Mouse (Mus musculus) megakaryocyte, adult 5-6 weeks (primary cell): ENCODE measurements around the gene Kif22. TPM values are rescaled to one million over a fixed set of nuclear protein-coding genes. Genes with fewer than 3 reads are reported as not detected.
"Not testable (repeated sequence)": the region's sequence is repeated elsewhere in the genome, so short reads cannot be mapped to it uniquely, and the experiment has no call there.

Source experiments
- ATAC-seq: 2 replicates; pipeline ENCODE4 v1.8.0; 2016; ENCODE audit warnings: mild to moderate bottlenecking, inconsistent platforms; ENCODE audit not compliant: poor library complexity, severe bottlenecking
- total RNA-seq, 2 experiments: library from RNA; stranded (forward) in 1 of 2; stranded (reverse) in 1 of 2; fragments of 153-499, 151-499 nt in 1 of 2; fragments of 221-1000, 200-1000 nt in 1 of 2; gene quantifications; 2 replicates each; pipeline versions ENCODE4 v1.2.3 to v1.2.4; 2015 to 2017

The Kif22 gene
- total RNA-seq (2015) (107 and 108 TPM in 2 replicates), total RNA-seq (2017) (85.9 and 105 TPM in 2 replicates)

DNA sequence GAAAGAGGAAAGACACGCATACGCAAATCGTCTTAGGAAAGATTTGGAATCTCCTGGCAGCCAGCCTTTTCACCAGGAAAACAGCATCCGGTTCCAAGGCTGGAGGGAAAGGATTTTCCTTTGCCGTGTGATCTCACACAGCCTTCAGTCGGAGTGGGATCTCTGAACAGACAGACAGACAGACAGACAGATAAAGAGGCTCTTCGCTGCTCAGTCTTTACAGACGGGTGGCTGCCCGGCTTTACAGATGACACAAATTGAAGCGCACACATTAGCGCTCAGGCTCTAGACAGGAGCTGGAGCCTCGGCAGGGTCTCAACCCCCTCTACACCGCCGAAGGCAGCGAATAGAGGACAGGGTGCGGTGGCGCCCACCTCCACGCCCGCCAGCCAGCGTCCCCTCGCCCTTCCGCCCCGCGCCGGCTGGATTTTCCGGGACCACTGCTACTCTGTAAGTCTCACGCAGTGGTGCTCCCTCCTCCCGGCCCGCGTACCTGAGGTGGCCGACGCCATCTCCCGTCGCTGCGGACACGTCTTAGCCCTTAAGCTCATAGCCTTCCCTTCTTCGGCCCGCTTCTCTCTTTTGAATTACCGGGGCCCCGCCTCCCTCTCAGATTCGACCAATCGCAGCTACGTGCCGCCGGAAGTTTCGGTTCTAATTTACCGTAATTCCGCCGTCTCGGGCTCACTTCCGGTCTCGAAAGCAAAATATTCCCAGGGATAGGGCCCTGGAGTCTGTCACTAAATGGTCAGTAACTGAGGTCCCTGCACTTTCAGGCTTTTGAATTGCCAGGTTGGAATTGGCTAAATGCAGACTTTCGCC is at the start of gene Kif22:
TSS of gene Kif22 (minus strand) at position 621 of the 822 bp plus-strand sequence.
- peak; percentile 100 for ATAC-seq

DNA sequence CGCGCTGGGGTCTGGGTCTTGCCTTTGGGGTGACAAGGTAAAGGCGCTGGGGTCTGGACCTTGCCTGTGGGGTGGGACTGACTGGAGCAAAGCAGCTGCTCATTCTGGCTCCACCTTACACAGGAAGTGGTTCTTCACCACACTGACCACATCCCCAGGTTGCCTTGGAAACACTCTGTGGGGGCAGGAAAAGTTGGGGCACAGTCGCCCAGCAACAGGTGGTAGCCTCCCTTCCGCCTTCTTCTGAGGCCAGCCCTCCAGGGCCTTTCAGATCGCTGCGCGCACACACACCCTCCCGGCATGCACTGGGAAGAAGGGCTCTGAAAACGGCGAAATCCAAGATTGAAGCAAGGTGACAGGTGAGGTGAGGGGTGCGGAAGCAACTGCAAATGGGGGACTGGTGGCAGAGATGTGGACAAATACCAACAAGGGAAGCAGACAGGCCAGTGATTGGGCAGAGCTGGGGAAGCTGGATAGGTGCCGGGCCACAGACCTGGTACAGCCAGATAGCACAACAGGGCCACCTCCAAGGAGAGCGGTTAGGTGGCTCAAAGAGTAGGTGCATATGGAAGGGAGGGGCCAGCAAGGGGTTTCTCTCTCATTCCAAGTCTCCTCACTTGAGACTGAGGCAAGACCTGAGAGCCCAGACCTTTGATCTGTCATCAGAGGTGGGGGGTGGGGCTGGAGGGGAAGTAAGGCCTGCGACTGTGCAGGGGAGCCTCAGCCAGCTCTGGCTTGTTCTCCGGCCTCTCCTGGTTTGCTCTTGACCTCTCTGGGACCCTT is 49.0 kb upstream of the Kif22 start, which contains the start of gene AI467606:
TSS of gene AI467606 (plus strand) at position 246 of the 783 bp plus-strand sequence.
- ATAC-seq, result peak; percentile 92

DNA sequence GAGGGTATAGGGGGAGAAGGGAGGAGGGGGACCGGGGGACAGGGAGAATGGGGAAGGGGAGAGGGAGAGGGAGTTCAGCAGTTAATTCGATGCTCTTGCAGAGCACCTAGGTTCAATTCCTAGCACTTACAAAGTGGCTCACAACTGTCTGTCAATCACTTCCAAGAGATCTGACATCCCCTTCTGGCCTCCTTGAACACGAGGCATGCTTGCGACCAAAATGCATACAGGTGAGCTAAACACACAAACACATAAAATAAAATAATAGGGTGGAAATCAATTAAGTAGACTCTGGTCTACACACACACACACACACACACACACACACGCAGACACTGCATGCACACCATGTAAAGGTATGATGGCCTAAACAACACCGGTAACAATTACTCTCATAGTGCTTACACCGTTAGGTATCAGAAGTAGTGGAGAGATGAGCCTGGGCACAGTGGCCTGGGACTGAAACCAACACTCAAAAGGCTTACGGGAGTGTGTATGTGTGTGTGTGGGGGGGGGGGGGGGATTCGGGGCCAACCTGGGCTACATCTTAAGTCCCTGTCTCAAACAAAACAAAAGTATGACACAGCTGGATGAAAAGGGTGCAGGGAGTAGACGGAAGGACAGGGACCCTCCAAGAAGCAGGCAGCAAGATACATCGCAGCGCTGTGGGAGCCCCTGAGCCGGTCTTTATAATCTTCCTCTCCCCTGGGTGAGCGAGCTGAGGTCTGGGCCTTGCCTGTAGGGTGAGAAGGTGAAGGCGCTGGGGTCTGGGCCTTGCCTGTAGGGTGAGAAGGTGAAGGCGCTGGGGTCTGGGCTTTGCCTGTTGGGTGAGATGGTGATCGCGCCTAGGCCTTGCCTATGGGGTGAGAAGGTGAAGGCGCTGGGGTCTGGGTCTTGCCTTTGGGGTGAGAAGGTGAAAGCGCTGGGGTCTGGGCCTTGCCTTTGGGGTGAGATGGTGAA is 48.2 kb upstream of the Kif22 start:
- ATAC-seq, result no peak

DNA sequence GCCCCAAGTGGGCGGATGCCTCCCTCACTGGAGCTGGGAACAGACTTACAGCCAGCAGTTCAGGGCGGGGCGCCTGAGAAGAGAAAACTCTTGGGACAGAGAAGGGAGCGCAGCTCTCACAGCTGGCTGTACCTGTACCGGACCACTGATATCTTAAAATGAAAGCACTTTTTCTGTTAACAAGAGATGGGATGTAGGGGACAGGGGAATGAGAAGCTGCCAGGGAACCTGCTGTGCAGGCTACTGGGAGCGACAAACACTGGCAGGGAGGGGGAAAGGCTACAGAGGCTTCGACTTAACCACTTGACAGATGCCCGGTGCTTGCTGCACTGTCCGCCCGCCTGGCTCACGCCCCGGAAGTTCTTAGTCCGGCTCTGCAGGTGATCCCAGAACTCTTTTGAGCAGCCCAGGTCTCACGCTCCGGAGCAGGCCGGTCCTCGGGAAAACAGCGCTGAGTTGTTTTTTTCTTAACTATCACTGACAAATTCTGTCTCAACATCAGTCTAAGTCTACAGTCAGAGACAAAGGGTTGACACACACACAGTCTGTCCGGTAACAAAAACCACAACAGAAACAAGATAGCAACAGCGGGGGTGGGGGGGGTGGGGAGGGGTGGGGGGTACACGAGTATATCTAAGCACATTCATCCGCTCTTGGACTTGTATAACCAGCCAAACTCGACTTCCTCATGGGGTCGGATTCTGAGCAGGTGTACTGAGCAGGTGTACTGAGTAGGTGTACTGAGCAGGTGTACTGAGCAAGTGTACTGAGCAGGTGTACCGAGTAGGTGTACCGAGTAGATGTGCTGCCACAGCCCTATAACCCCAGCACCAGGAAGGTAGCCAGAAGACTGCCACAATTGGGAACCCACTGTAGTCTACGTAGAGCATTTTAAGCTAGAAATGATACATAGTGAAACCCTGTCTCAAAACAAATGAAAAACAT is 46.9 kb upstream of the Kif22 start:
- ATAC-seq, result no peak

DNA sequence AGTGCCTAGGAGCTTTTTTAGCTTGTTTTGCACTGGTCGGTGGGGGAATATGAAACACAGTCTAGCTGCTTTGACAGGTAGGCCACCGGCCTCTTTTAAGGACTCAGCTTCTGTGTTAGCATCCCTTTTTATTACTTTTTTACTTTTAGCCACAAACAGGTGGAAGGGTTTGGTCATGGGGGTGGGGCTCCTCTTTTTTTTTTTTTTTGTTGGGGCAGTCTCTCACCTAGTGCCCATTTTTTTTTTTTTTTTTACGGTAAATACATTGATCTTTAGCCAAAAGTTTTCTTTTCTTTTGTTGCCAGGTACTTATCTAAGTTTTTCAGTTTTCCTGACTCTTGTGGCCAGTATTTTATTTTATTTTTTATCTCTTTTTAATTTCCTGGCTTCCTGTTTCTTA is 45.8 kb upstream of the Kif22 start:
- ATAC-seq, result no peak

DNA sequence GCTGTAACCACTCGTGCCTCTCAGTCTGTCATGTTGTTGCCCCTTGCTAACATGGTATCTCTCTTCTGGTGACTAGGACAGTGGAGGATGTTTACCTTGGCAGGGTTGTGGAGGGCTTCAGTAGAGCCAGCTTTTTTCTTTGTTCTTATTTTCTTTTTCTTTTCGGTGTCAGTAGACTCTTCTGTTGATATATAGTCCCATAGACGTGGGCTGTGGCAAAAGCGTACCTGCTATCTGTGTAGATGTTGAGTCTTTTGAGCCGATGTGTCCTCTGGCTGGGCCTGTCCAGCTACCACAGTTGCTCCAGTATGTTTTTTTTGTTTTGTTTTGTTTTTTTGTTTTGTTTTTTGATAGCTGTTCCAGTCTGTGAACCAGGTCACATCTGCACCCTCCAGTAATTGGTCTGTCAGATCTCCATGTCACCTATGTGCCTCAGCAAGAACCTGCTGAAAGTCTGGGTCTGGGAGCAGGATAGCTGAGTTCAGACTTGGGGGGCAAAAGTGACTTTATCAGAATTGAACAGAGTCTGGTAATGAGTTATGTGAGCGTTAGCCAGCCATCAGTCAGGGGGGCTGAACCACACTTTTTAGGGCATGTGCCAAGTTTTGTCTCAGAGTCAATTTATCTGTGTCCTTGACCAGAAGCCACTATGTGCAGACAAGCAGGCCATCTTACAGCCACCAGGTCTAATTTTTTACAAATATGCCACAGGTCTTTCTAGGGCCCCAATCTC is 45.2 kb upstream of the Kif22 start, which contains the start of gene Zg16:
TSS of gene Zg16 (minus strand) at position 51 of the 733 bp plus-strand sequence.
- ATAC-seq, result not testable (repeated sequence)

DNA sequence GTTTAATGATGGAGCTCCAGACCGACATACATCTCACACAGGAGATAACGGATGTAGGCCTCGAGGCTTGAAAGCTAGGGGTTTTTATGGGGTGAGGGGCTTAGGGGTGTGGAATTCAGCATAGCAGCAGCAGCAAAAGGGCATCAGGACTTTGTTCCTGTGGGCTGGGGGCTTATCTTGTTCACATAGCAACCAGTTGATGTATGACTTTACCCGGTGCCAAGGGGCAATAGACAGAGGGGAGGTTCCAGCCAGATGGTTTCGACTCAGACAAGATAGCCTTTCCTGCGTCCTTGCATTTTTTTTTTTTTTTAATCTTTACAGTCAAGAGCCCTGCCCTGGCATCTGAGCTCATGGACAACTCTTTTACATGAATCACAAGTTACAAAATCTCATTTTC is 43.5 kb upstream of the Kif22 start:
- ATAC-seq, result not testable (repeated sequence)

DNA sequence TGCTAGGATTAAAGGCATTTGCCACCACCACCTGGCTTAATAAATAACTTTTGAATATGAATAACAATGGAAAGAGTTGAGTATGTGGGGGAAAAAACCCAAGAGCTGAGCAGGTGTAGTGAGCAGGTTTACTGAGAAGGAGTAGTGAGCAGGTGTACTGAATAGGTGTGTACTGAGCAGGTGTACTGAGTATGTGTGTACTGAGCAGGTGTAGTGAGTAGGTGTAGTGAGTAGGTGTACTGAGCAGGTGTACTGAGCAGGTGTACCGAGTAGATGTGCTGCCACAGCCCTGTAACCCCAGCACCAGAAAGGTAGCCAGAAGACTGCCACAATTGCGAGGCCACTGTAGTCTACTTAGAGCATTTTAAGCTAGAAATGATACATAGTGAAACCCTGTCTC is 42.5 kb upstream of the Kif22 start:
- no peak for ATAC-seq

DNA sequence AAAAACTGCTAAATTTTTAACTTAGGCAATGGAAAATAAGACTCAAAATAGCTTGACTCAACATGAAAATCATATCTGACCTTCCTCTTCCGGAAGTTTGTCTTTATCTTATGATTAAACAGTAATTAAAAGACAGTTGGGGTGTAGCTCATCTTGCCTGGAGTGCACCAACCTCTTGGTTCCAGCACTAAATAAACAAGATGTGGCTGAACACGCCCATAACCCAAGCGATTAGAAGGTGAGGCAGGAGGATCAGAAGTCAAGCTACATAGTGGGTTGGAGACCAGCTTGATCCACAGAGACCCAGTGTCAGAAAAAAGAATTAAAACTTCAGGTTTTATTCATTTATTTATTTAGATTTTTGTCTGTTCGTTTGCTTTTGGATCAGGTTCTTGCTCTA is 41.4 kb upstream of the Kif22 start:
- ATAC-seq, result no peak

DNA sequence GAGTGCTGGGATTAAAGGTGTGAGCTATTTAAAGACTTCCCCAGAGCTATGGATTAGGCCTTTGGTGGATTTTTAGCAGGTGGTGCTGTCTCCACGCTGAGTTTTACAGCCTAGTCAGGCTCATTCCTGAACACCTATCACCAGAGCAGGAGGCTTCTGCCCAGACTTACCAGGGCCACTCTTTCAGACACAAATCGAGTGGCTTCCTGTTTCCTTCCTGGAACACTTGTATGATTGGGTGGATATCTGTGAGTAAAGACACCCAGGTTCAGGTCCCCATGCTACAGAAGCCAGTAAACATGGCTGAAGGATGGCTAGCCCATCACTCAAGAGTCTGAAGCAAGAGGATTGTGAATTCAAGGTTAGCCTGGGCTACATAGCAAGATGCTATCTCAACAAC is 40.7 kb upstream of the Kif22 start:
- ATAC-seq, result no peak

DNA sequence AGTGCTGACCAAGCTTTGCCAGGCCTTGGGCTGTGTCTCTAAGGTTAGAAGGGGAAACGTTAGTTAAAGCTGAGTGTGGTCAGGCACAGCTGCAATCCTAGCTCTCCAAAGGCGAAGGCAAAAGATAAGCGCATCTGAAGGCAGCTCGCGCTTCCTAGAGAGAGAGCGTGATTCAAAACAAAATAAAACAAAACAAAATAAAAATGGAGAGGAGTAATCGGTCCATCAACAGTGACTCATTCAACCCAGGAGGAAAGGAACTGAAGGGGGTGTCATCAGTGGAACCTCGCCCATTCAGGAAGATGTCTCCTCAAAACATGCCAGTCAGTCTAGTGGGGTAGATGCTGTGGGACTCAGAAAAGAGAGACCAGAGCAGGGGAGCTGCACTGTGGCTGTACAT is 40.0 kb upstream of the Kif22 start:
- ATAC-seq, result no peak

DNA sequence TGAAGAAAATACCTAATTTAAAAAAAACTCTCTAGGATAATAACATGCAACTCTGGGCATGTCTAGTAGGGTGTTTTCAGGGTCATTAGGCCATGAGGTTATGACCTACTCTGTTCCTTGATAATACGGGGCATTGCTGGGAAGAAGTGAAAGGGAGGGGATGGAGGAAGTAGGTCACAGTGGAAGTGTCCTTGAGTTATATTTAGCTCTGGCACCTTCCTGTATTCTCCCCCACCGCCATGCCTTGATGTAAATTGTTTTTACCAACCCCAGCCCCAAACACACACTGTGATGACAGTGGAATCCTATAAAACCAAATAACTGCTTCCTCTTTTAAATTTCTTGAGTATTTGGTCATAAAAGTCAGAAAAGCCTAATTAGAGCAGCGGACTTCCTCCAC is 37.8 kb upstream of the Kif22 start:
- ATAC-seq, result peak; percentile 88

DNA sequence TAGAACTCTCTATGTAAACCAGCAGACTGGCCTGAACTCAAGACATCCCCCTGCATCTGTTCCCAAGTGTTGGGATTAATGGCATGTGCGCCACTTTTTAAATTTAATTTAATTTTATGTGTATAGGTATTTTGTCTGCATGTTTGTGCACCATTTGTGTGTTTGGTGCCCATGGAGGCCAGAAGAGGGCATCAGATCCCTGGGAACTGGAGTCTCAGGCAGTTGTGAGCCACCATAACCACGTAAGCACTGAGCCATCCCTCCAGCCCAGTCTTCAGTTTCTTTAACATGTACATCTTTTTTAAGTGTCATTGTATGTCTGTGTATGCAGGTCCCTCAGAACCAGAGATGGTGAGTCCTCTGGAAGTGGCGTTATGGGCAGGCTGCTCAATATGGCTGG is 35.4 kb upstream of the Kif22 start:
- ATAC-seq, result peak; percentile 58

DNA sequence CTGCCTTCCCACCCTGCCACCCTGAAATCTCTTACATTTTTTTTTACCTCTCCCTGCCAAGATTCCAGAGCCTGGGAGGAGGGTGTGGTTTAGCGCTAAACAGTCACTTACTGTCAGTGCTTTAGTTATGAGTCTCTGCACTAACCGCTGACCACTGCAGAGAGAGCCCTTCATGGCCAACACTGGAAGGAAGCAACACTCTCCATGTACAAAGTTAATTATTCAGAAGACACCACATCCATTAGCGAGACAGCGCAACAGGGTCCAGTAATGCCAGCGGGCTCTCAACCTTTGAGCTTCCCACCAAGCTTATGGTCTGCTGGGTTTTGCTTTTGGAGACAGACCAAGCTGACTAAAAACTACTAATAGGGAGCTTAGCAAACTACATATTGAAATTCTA is 33.9 kb upstream of the Kif22 start:
- ATAC-seq, result no peak

DNA sequence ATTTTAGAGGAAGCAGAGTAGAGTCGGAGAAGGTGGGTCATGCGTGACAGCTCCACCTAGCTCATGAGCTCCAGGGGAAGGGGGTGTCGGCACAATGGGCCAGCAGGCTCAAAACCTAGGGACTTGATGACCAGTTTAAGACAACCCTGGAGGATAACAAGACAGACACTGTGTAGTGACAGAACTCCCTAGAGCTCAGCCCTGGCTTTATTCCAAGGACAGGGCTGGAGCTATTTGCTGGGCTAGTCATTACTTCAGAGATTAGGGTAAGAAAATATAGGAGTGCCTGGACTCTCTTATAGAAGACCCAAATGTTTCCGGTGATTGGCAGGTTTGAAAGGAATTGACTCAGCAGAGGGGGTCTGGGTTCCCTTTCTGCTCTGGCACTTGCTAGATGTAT is 30.9 kb upstream of the Kif22 start:
- no peak for ATAC-seq

DNA sequence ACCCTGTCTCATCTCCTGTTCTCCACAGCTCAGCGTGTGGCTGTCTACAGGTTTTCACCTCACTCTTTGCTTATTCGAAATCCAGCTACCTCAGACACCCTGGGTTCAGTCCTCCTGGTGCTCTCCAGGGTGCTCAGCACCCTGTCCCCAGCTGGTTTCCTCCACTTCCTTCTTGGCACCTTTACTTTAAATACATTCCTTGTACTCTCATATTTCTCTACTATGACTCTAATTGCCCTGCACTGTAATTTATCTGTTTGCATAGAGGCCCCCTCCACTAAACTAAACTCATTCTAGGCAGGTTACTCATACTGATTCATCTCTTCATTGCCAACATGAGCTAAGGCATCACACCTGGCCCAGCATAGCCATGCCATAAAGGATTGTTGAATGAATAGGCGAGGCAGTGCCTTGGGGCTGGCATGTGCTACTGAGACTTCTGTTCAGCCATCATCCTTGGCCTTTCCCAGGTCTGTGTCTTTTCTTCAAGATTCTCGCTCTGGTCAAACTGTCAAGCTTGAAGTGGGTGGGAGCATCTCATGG is 28.7 kb upstream of the Kif22 start:
- no peak for ATAC-seq

DNA sequence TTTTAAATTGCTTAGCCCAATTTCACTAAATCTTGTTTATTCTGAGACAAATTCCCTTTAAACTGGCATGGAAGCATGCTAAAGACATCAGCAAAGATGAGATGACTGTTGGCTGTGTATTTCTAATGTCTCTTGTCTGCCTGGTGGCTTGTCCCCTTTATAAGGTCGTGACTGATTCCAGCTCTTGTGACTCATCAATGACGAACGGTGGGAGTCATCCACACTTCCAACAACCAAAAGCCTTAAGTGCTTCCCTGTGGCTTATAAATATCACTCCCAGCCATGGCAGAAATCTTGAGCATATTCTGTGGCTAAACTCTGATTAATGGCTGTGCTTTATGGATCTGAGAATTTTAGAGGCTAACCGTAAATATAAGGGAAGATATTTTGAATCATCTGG is 24.0 kb upstream of the Kif22 start:
- ATAC-seq, result no peak

DNA sequence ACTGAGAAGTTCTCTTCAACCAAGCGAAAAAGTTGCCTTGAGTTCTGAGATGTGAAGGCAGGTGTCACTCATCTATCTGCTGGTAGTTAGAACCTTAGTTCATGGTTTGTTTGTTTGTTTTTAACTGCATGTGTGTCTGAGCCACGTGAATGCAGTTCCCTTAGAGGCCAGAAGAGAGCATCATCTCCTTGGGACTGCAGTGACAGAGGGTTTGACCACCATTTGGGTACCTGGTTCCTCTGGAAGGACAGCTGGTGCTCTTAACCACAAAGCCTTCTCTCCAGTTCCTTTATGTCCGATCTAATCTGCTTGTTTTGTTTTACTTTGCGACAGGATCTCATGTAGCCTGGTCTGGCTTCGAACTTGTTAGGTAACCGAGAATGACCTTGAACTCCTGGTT is 23.3 kb upstream of the Kif22 start:
- no peak for ATAC-seq
